Mouse (Mus musculus): ENCODE results near the gene Slc22a1. TPM values are rescaled to one million over a fixed set of nuclear protein-coding genes. Genes with fewer than 3 reads are reported as not detected.
"Not testable (repeated sequence)": the region's sequence is repeated elsewhere in the genome, so short reads cannot be mapped to it uniquely, and the experiment has no call there.

Slc22a1 gene
- polyA plus RNA-seq, 1 experiment = not detected

DNA sequence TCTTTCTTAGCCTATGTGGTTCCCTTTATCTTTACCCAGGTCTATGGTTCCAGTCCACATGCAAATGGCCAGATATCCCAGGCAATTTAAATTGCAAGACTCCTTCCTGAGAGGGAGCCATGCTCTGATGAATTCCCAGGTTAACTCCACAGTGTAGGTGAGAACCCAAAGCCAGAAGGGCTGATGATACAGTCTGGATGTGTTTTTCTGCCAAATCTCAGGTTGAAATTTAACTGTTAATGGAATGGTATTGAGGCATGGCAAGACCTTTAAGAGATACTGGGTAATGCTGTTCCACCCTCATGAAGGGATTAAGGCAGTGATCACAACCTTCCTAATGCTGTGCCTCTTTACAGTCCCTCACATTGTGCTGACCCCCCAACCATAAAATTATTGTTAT, 2.6 kb upstream of the Slc22a1 start:
- H3K4me3 ChIP-seq (ENCODE audit: low read depth, low read length) = no peak overlapping the region
- H3K36me3 ChIP-seq (ENCODE audit: control insufficient read depth, insufficient read depth, low read length, poor library complexity, severe bottlenecking) = no peaks in the 10 kb centered on the region
- H3K27me3 ChIP-seq (ENCODE audit: control insufficient read depth, insufficient read depth, low read length, poor library complexity, severe bottlenecking) = no peaks in the 10 kb centered on the region
- H3K4me1 ChIP-seq (ENCODE audit: control insufficient read depth, insufficient read depth, low read length) = no peaks in the 10 kb centered on the region
- no peaks in the 10 kb centered on the region for H3K9me3 ChIP-seq (replicated peaks; ENCODE audit: control insufficient read depth, insufficient read depth, low read length, poor library complexity, severe bottlenecking)
- H3K9ac ChIP-seq (ENCODE audit: low read depth, poor library complexity, severe bottlenecking) = no peak overlapping the region
- H3K27ac ChIP-seq (ENCODE audit: insufficient read depth, low read length) = no peak overlapping the region
- no peak for TF ChIP-seq EP300 (IDR thresholded peaks at IDR 0.05; ENCODE audit: insufficient read depth, low read depth, low read length)
- no peak for TF ChIP-seq POLR2A (IDR thresholded peaks at IDR 0.05; ENCODE audit: insufficient read depth, low read length)
- no peak for TF ChIP-seq CTCF (IDR thresholded peaks at IDR 0.05; ENCODE audit: low read depth, low read length)

DNA sequence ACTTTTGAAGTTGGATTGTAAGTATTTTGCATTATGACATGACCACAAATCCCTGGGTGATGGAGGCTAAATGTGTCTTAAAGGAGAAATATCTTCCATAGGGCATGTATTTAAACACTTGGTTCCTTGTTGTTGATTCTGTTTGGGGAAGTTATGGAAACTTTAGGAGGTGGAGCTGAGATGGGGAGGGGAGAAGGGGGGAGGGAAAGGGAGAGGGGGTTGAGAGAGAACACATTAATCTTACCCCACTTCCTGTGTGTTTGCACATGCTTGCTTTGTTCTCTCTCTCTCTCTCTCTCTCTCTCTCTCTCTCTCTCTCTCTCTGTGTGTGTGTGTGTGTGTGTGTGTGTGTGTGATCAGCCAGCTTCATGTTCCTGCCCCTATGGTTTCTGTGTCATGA, 1.5 kb upstream of the Slc22a1 start:
- Histone ChIP-seq H3K9me3 (replicated peaks; ENCODE audit: control insufficient read depth, insufficient read depth, low read length, poor library complexity, severe bottlenecking) (no peaks in the 10 kb centered on the region), H3K36me3 (ENCODE audit: control insufficient read depth, insufficient read depth, low read length, poor library complexity, severe bottlenecking) (no peaks in the 10 kb centered on the region), H3K9ac (ENCODE audit: low read depth, poor library complexity, severe bottlenecking) (no peak overlapping the region), H3K27ac (ENCODE audit: insufficient read depth, low read length) (no peak overlapping the region), H3K4me1 (ENCODE audit: control insufficient read depth, insufficient read depth, low read length) (no peaks in the 10 kb centered on the region), H3K27me3 (ENCODE audit: control insufficient read depth, insufficient read depth, low read length, poor library complexity, severe bottlenecking) (no peaks in the 10 kb centered on the region), H3K4me3 (ENCODE audit: low read depth, low read length) (no peak overlapping the region)
- TF ChIP-seq EP300 (IDR thresholded peaks at IDR 0.05; ENCODE audit: insufficient read depth, low read depth, low read length) = no peak

DNA sequence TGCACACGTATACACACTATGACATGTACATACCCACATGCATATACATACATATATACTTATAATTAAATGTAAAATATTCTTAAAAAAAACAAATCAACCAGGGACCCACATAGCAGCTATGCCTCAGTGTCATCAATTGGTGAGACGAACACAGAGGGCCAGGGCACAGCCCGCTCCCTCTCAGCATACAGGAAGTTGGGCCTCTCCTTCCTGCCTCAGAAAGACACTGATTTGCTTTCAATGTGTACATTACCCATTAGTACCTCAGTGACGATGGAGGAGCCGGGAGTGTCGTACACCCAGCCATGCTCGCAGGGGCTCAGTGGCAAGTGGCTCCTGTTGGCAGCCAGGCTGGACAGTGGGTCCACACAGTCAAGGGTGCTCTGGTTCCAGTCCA, 649 bp downstream of the Slc22a1 start:
- H3K9ac ChIP-seq (ENCODE audit: low read depth, poor library complexity, severe bottlenecking); H3K4me1 ChIP-seq (ENCODE audit: control insufficient read depth, insufficient read depth, low read length); H3K4me3 ChIP-seq (ENCODE audit: low read depth, low read length); H3K27me3 ChIP-seq (ENCODE audit: control insufficient read depth, insufficient read depth, low read length, poor library complexity, severe bottlenecking); H3K36me3 ChIP-seq (ENCODE audit: control insufficient read depth, insufficient read depth, low read length, poor library complexity, severe bottlenecking); H3K27ac ChIP-seq (ENCODE audit: insufficient read depth, low read length); H3K9me3 ChIP-seq (replicated peaks; ENCODE audit: control insufficient read depth, insufficient read depth, low read length, poor library complexity, severe bottlenecking): not testable (repeated sequence)

DNA sequence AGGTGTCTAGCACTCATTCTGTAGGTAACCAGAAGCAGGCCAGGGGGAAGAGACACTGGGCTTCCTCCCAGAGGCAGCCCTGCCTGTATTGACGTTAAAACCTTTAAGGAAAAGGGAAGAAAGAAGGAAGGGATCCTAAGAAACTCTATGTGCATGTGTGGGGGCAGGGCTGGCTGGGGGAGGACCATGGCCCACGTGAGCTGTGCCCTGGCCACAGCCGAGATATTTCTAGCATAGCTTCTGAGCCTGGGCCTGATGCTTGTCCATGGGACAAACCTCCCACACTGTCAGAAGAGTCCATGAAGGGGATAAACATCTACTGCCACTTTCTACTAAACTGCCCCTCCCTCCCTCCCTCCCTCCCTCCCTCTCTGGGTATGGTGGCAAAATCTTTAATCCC, 1.8 kb downstream of the Slc22a1 start:
- Histone ChIP-seq H3K9ac (ENCODE audit: low read depth, poor library complexity, severe bottlenecking) (no peak overlapping the region), H3K4me1 (ENCODE audit: control insufficient read depth, insufficient read depth, low read length) (no peaks in the 10 kb centered on the region), H3K36me3 (ENCODE audit: control insufficient read depth, insufficient read depth, low read length, poor library complexity, severe bottlenecking) (no peaks in the 10 kb centered on the region), H3K27me3 (ENCODE audit: control insufficient read depth, insufficient read depth, low read length, poor library complexity, severe bottlenecking) (no peaks in the 10 kb centered on the region), H3K27ac (ENCODE audit: insufficient read depth, low read length) (no peak overlapping the region), H3K4me3 (ENCODE audit: low read depth, low read length) (no peak overlapping the region), H3K9me3 (replicated peaks; ENCODE audit: control insufficient read depth, insufficient read depth, low read length, poor library complexity, severe bottlenecking) (no peaks in the 10 kb centered on the region)
- TF ChIP-seq EP300 (IDR thresholded peaks at IDR 0.05; ENCODE audit: insufficient read depth, low read depth, low read length) (no peak), POLR2A (IDR thresholded peaks at IDR 0.05; ENCODE audit: insufficient read depth, low read length) (no peak), CTCF (IDR thresholded peaks at IDR 0.05; ENCODE audit: low read depth, low read length) (no peak)

DNA sequence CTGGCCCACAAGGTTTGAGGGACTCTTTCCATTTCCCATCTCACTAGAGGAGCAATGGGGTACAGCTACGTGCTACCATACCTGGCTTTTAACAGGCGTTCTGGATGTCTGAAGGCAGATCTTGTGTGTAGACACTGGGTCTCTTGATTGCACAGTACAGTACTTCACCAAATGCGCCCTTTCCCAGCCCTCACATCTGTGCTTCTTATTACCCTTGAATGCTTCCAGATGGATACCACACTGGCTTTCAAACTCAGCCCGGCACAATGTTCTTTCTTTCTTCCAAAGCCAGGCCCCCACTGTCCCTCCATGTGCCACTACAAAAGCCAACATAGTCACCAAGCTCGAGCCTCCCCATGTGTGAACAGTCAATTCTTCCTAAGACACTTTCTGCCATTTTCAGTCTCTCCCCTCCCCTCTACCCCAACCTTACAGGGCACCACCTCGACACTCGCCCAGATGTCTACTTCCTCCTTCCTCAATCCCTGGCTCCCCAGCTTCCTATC, 3.3 kb downstream of the Slc22a1 start:
- no peaks in the 10 kb centered on the region for H3K9me3 ChIP-seq (replicated peaks; ENCODE audit: control insufficient read depth, insufficient read depth, low read length, poor library complexity, severe bottlenecking)
- no peaks in the 10 kb centered on the region for H3K4me1 ChIP-seq (ENCODE audit: control insufficient read depth, insufficient read depth, low read length)
- H3K27ac ChIP-seq (ENCODE audit: insufficient read depth, low read length) = no peak overlapping the region
- TF ChIP-seq EP300 (IDR thresholded peaks at IDR 0.05; ENCODE audit: insufficient read depth, low read depth, low read length) (no peak), CTCF (IDR thresholded peaks at IDR 0.05; ENCODE audit: low read depth, low read length) (no peak), POLR2A (IDR thresholded peaks at IDR 0.05; ENCODE audit: insufficient read depth, low read length) (no peak)
- H3K36me3 ChIP-seq (ENCODE audit: control insufficient read depth, insufficient read depth, low read length, poor library complexity, severe bottlenecking) = no peaks in the 10 kb centered on the region
- no peak overlapping the region for H3K4me3 ChIP-seq (ENCODE audit: low read depth, low read length)
- no peak overlapping the region for H3K9ac ChIP-seq (ENCODE audit: low read depth, poor library complexity, severe bottlenecking)
- no peaks in the 10 kb centered on the region for H3K27me3 ChIP-seq (ENCODE audit: control insufficient read depth, insufficient read depth, low read length, poor library complexity, severe bottlenecking)

DNA sequence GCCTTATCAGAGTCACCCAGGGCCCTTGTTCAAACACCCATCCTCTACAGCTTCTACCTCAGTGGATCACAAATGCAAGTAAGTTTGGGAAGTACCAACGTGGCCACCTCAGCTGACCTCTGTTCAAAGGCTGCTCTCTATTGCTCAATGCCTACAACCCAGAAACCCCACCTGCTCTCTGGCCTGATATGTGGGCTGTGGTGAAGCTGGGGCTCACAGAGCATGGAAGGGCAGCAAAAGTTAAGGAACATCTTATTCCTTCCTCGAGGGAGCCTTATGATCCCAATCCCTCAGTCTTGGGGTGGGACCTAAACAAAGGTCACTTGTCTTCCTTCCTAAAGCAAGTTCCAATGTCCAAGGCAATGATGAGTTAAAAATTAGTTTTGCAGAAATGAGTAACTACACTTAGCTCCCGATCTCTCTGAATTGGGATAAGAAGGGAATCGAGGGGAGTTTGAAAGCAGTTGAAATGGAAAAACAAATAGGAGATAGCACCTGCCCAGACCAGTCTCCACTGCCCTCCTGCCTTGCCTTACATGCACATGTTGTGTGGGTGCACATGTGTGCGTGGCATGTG, 4.5 kb downstream of the Slc22a1 start:
- Histone ChIP-seq H3K4me1 (ENCODE audit: control insufficient read depth, insufficient read depth, low read length) (no peaks in the 10 kb centered on the region), H3K27me3 (ENCODE audit: control insufficient read depth, insufficient read depth, low read length, poor library complexity, severe bottlenecking) (no peaks in the 10 kb centered on the region), H3K36me3 (ENCODE audit: control insufficient read depth, insufficient read depth, low read length, poor library complexity, severe bottlenecking) (no peaks in the 10 kb centered on the region), H3K9me3 (replicated peaks; ENCODE audit: control insufficient read depth, insufficient read depth, low read length, poor library complexity, severe bottlenecking) (no peaks in the 10 kb centered on the region), H3K4me3 (ENCODE audit: low read depth, low read length) (no peak overlapping the region), H3K9ac (ENCODE audit: low read depth, poor library complexity, severe bottlenecking) (no peak overlapping the region), H3K27ac (ENCODE audit: insufficient read depth, low read length) (no peak overlapping the region)
- no peak for TF ChIP-seq EP300 (IDR thresholded peaks at IDR 0.05; ENCODE audit: insufficient read depth, low read depth, low read length)
- TF ChIP-seq CTCF (IDR thresholded peaks at IDR 0.05; ENCODE audit: low read depth, low read length) = no peak
- no peak for TF ChIP-seq POLR2A (IDR thresholded peaks at IDR 0.05; ENCODE audit: insufficient read depth, low read length)

Data from ES-Bruce4 (cell line).